Mouse (Mus musculus) midbrain, embryonic 16.5 days (tissue): Measurements from ENCODE around the gene Cdr2. TPM values are rescaled to one million over a fixed set of nuclear protein-coding genes. Genes with fewer than 3 reads are reported as not detected.
"Not testable (repeated sequence)": the region's sequence is repeated elsewhere in the genome, so short reads cannot be mapped to it uniquely, and the experiment has no call there.

Experiments
- ATAC-seq: fragments of 200-750 bp; cut with Nextera tagmentation; 2 replicates; pipeline ENCODE4 v1.8.0; 2017; ENCODE audit warnings: moderate TSS enrichment
- H3K27ac ChIP-seq: fragments of 300-500 bp; sonication (generic); 2 replicates; pipeline ENCODE4 v1.5.1; 2014; ENCODE audit warnings: mild to moderate bottlenecking, low read length, mixed read lengths
- H3K27me3 ChIP-seq: fragments of 300-500 bp; sonication (generic); 2 replicates; pipeline ENCODE4 v1.6.1; 2014; ENCODE audit warnings: low read depth, low read length, mixed read lengths; ENCODE audit not compliant: control insufficient read depth, insufficient read depth
- H3K36me3 ChIP-seq: fragments of 300-500 bp; sonication (generic); 2 replicates; pipeline ENCODE4 v1.6.1; 2014; ENCODE audit warnings: mild to moderate bottlenecking, low read length, moderate library complexity, mixed read lengths; ENCODE audit not compliant: control insufficient read depth, insufficient read depth
- H3K4me1 ChIP-seq: fragments of 300-500 bp; sonication (generic); 2 replicates; pipeline ENCODE4 v1.6.1; 2014; ENCODE audit warnings: mild to moderate bottlenecking, low read length, mixed read lengths; ENCODE audit not compliant: control insufficient read depth, insufficient read depth
- H3K4me2 ChIP-seq: fragments of 300-500 bp; sonication (generic); 2 replicates; pipeline ENCODE4 v1.6.1; 2014; ENCODE audit warnings: mild to moderate bottlenecking, low read length, mixed read lengths
- H3K4me3 ChIP-seq: fragments of 300-500 bp; sonication (generic); 2 replicates; pipeline ENCODE4 v1.5.1; 2014; ENCODE audit warnings: low read depth, mild to moderate bottlenecking, low read length, moderate library complexity, mixed read lengths
- H3K9ac ChIP-seq: fragments of 300-500 bp; sonication (generic); 2 replicates; pipeline ENCODE4 v1.6.1; 2014; ENCODE audit warnings: low read depth, low read length, mixed read lengths
- H3K9me3 ChIP-seq: fragments of 300-500 bp; sonication (generic); replicated peaks from 2 replicates; pipeline ENCODE4 v1.6.1; 2014; ENCODE audit warnings: mild to moderate bottlenecking, low read length, mixed read lengths; ENCODE audit not compliant: control insufficient read depth, poor library complexity, severe bottlenecking
- WGBS: fragments of 180-500 bp; shearing (Covaris S2); extraction: QIAGEN DNeasy Blood & Tissue Kit; methylation state at CpG from one replicate; pipeline ENCODE4 v1.1.7; 2014; 5-methylcytosine and 5-hydroxymethylcytosine counted together
- polyA plus RNA-seq: library from polyadenylated mRNA; unstranded; fragments of >200 nt; fragmentation: Nextera tagmentation; extraction: Ambion mirVana; gene quantifications from 2 replicates; pipeline ENCODE4 v1.2.1, GENCODE M21; 2015

Cdr2 gene
- polyA plus RNA-seq, 1 experiment from 2014 or later: 12.6 TPM

DNA sequence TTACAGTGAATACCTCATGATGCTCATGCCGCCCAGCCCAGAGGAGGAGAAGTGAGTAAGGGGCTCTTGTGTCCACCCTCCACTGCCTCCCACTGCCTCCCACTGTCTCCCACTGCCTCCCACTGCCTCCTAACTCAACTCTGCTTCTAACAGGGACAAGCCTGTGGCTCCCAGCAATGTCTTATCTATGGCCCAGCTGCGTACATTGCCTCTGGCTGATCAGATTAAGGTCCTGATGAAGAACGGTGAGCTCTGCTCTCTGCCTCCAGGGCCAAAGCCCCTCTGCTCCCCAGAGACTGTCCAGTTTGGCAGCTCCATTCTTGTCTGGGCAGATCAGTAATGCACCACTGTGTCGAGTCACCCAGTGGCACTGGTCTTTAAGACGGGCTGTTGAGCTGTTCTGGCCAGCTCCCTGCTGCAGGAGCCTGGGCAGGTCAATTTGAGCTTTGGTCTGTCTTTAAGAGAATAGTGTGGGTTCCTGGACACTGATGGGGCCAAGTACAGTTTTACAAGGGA, 48.4 kb downstream of the Cdr2 start:
- no peak for ATAC-seq
- no peak overlapping the region for H3K9ac ChIP-seq
- WGBS: 78% methylated on average over 5 of the region's 5 CpGs
- H3K4me3 ChIP-seq: no peak overlapping the region
- no peak overlapping the region for H3K27ac ChIP-seq
- no peaks in the 10 kb centered on the region for H3K27me3 ChIP-seq
- no peak overlapping the region for H3K4me2 ChIP-seq
- peaks cover 49% of the 10 kb centered on the region for H3K36me3 ChIP-seq
- no peaks in the 10 kb centered on the region for H3K9me3 ChIP-seq
- no peaks in the 10 kb centered on the region; the same call in 1 of the 2 replicates for H3K4me1 ChIP-seq

DNA sequence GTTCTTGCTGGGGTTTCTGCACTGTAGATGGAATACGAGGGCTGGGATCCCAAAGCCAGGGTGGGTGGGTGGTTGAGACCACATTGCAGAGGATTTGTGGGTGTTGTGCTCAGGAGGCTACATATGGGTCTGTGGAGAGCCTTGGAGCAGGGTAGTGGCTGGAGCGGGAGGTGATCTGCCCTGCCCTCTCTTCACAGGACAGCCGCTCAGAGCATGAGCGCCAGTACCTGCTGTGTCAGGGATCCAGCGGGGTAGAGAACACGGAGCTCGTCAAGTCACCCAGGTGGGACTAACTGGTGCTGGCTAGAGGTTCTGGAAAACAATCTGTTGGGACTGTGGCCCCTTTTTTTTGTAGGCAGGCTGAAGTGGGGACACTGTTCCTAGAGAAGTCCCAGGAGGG, 49.0 kb downstream of the Cdr2 start:
- no peak overlapping the region for H3K4me3 ChIP-seq
- 94% methylated on average over 7 of the region's 7 CpGs for WGBS
- no peak for ATAC-seq
- H3K4me1 ChIP-seq: no peaks in the 10 kb centered on the region
- no peaks in the 10 kb centered on the region for H3K27me3 ChIP-seq
- no peak overlapping the region for H3K27ac ChIP-seq
- peaks cover 52% of the 10 kb centered on the region for H3K36me3 ChIP-seq
- no peaks in the 10 kb centered on the region for H3K9me3 ChIP-seq
- no peak overlapping the region for H3K4me2 ChIP-seq
- no peak overlapping the region for H3K9ac ChIP-seq

DNA sequence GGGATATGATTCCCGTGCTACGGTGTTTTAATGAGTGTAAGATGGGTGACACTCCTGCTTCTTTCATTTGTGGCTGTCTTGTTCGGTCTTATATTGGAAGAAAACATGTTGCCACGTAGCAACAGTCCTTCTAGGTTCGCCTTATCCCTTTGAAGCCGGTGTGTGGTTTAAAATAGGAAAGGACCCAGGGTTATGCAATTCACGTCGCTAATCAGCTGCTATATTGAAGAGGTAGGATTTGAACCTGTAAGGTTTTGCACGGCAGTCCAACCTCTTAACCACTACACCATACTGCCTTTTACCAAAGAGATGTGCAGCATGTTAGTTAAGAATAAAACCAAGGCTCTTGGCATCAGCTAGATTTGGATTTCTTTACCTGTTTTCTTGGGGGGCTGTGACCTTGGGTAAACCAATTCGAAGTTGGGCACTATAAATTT, 63.6 kb downstream of the Cdr2 start:
- 7% methylated on average over 10 of the region's 10 CpGs for WGBS
- H3K4me2 ChIP-seq: peak overlapping the region; percentile 57
- ATAC-seq: peak; percentile 72
- H3K9me3 ChIP-seq: no peaks in the 10 kb centered on the region
- H3K4me3 ChIP-seq: peak overlapping the region; percentile 87
- peak overlapping the region; percentile 83 for H3K27ac ChIP-seq
- no peaks in the 10 kb centered on the region for H3K27me3 ChIP-seq
- peaks cover 18% of the 10 kb centered on the region for H3K4me1 ChIP-seq
- peak overlapping the region; percentile 87 for H3K9ac ChIP-seq
- H3K36me3 ChIP-seq: no peaks in the 10 kb centered on the region

DNA sequence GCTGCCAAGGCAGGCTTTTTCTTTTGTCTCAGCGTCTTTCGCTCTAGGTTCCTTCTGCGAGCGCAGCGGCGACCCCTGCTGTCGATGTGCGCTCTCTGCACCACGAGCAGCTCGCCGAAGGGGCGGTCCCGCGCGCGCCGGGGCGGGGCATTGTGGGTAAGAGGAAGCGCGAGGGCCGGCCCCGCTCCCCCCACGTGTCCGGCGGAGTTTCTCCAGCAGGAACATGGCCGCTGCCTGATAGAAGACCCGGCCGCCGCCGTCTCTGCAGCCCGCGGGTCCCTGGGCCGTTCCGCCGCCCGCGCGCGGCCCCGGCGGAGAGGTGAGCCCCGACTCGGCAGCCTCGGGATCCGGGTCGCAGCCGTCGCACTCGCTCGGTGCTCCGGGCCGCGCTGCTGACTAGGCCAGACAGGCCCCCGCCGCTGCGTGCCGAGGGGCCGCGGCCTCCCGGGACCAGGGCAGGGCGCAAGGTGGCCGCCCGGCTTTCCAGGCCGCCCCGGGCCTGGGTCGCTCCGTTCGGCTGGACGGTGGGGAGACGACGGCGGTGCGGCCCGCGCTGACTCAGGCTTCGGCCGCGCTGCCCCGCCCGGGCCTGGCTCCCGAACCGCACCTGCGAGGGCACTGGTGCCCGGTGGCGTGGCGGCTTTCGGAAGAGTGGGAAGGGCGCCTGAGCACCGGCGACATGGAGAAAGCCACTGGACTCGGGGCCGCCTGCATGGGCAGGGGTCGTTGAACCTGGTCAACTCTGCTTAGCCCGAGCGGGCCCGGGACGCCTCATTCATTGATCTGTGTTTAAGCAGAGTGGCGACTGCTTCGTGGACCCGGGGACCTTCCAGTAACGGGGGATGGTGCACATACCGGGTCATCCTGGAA, 64.3 kb downstream of the Cdr2 start, which contains the start of gene Polr3e:
Gene Polr3e (plus strand): TSS at position 153 of the 870 bp plus-strand sequence.
- Histone ChIP-seq H3K4me1 (peaks cover 18% of the 10 kb centered on the region), H3K4me3 (peak within 1 kb of the TSS; percentile 87), H3K36me3 (no peaks in the 10 kb centered on the region), H3K27me3 (no peaks in the 10 kb centered on the region), H3K4me2 (peak within 1 kb of the TSS; percentile 57), H3K9ac (peak within 1 kb of the TSS; percentile 87), H3K9me3 (no peaks in the 10 kb centered on the region), H3K27ac (peak within 1 kb of the TSS; percentile 83)
- peak; percentile 95 for ATAC-seq
- WGBS: under 1% methylated on average over 79 of the region's 102 CpGs

DNA sequence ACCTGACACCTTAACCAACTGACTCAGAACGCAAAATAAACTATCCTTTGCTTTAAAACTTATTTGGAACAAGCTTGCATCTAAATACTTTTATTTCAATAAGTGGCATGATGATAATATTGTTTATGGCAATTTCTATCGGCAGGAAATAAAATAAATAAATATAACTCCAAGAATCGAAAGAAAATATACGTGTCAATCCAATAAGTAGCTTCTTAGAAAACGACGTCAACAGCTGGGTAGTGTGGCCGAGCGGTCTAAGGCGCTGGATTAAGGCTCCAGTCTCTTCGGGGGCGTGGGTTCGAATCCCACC, 64.9 kb downstream of the Cdr2 start:
- ATAC-seq: peak; percentile 92
- no peaks in the 10 kb centered on the region for H3K27me3 ChIP-seq
- H3K9ac ChIP-seq: no peak overlapping the region

DNA sequence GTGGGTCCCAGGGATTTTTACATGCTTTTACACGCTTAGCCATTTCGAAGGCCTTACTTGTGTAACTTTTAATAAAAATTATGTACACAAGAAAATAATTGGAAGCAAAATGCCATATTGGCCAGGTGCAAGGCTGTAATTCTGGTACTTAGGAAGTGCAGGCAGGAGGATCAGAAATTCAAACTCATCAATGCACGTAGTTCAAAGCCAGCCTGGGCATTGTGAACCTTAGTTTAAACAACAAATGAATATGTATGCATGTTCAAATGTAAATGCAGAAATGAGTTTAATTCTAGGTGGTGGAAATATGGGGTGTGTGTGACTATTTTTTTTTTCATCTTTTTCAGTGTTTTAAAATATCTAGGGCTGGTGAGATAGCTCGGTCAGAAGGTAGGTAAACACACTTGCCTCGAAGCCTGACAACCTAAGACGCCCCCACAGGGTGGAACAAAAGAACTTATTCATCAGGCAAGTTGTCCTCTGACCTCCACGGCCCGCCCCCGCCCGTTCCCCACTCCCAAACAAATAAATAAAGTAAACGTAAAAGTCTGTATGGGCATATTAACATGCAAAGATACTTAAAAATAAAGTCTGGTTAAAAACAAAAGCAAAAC, 65.7 kb downstream of the Cdr2 start:
- Histone ChIP-seq H3K4me2 (peak overlapping the region; percentile 24; the same call in 1 of the 2 replicates), H3K27ac (no peak overlapping the region), H3K36me3 (no peaks in the 10 kb centered on the region), H3K9ac (no peak overlapping the region), H3K4me1 (peaks cover 18% of the 10 kb centered on the region), H3K4me3 (no peak overlapping the region), H3K9me3 (no peaks in the 10 kb centered on the region), H3K27me3 (no peaks in the 10 kb centered on the region)
- no peak for ATAC-seq
- 24% methylated on average over 11 of the region's 11 CpGs for whole genome bisulfite sequencing

More for the DNA sequence above, 64.9 kb downstream of the Cdr2 start:
- Histone ChIP-seq H3K36me3 (no peaks in the 10 kb centered on the region), H3K9me3 (no peaks in the 10 kb centered on the region), H3K4me1 (peaks cover 18% of the 10 kb centered on the region), H3K4me2 (peak overlapping the region; percentile 42), H3K4me3 (peak overlapping the region; percentile 87), H3K27ac (no peak overlapping the region)
- WGBS: 10% methylated on average over 12 of the region's 12 CpGs

DNA sequence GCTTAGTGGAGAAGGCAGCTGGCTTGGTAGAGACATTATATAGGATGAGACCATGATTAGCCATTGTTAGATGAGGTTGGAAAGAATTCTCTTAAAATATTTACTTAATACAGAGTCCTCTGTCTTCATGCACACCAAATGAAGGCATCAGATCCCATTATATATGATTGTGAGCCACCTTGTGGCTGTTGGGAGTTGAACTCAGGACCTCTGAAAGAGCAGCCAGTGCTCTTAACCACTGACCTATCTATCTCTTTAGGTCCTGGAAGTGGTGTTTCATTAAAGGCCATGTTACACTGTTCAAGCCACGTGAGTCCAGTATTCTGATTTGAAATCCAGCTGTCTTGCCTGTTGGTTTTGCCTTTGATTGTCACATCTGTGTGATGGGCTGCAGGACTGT, 68.8 kb downstream of the Cdr2 start:
- no peaks in the 10 kb centered on the region for H3K36me3 ChIP-seq
- no peaks in the 10 kb centered on the region for H3K9me3 ChIP-seq
- H3K4me3 ChIP-seq: no peak overlapping the region
- 59% methylated on average over 1 of the region's 1 CpGs for WGBS
- H3K4me2 ChIP-seq: no peak overlapping the region
- no peaks in the 10 kb centered on the region for H3K4me1 ChIP-seq
- no peaks in the 10 kb centered on the region for H3K27me3 ChIP-seq
- ATAC-seq: no peak
- H3K27ac ChIP-seq: no peak overlapping the region
- H3K9ac ChIP-seq: no peak overlapping the region

DNA sequence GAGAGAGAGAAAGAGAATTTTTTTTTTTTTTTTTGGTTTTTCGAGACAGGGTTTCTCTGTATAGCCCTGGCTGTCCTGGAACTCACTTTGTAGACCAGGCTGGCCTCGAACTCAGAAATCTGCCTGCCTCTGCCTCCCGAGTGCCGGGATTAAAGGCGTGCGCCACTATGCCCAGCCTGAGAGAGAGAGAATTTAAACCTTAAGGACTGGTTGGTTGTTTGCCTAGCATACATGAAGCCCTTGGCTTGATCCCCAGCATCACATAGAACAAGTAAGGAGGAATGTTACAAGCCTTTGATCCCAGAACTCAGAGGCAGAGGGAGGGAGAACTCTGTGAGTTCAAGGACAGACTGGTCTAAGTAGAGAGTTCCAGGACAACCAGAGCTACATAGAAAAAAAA, 70.8 kb downstream of the Cdr2 start:
- not testable (repeated sequence) for H3K9ac ChIP-seq, H3K4me2 ChIP-seq, H3K9me3 ChIP-seq, H3K36me3 ChIP-seq, H3K4me1 ChIP-seq, H3K4me3 ChIP-seq, H3K27ac ChIP-seq, ATAC-seq, H3K27me3 ChIP-seq
- 96% methylated on average over 5 of the region's 6 CpGs for WGBS

DNA sequence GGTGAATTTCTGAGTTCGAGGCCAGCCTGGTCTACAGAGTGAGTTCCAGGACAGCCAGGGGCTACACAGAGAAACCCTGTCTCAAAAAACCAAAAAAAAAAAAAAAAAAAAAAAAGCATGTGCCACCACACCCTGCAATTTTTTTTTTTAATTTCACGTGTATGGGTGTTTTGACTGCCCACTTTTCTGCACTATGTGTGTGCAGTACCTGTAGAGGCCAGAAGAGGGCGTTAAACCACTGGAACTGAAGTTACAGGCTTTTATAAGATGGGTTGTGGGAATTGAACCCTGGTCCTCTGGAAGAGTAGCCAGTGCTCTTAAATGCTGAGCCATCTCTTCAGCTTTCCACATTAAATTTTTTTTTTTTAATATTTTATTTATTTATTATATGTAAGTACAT, 71.9 kb downstream of the Cdr2 start:
- H3K9me3 ChIP-seq, H3K4me3 ChIP-seq, H3K27me3 ChIP-seq, H3K4me2 ChIP-seq, ATAC-seq, H3K4me1 ChIP-seq, H3K27ac ChIP-seq, H3K36me3 ChIP-seq, H3K9ac ChIP-seq: not testable (repeated sequence)
- WGBS: 72% methylated on average over 3 of the region's 3 CpGs
